Mouse (Mus musculus): ENCODE data around the gene Riok2.
"Not testable (repeated sequence)": the region's sequence is repeated elsewhere in the genome, so short reads cannot be mapped to it uniquely, and the experiment has no call there.

Gene Riok2

GRCm38 (mm10) chr17:17373918-17374910, at the start of gene Riok2:
Gene Riok2 (plus strand): TSS chr17:17374309.
- peak; percentile 87 to 92 for DNase-seq (ENCODE audit: low spot score in 2 of 2)

- not testable (repeated sequence) for DNase-seq (ENCODE audit: low spot score in 2 of 2)
Measured at GRCm38 (mm10) chr17:17326022-17326421, 48.1 kb upstream of the Riok2 start.

GRCm38 (mm10) chr17:17326636-17327035, 47.5 kb upstream of the Riok2 start:
- DNase-seq (ENCODE audit: low spot score in 2 of 2): no peak

DNA sequence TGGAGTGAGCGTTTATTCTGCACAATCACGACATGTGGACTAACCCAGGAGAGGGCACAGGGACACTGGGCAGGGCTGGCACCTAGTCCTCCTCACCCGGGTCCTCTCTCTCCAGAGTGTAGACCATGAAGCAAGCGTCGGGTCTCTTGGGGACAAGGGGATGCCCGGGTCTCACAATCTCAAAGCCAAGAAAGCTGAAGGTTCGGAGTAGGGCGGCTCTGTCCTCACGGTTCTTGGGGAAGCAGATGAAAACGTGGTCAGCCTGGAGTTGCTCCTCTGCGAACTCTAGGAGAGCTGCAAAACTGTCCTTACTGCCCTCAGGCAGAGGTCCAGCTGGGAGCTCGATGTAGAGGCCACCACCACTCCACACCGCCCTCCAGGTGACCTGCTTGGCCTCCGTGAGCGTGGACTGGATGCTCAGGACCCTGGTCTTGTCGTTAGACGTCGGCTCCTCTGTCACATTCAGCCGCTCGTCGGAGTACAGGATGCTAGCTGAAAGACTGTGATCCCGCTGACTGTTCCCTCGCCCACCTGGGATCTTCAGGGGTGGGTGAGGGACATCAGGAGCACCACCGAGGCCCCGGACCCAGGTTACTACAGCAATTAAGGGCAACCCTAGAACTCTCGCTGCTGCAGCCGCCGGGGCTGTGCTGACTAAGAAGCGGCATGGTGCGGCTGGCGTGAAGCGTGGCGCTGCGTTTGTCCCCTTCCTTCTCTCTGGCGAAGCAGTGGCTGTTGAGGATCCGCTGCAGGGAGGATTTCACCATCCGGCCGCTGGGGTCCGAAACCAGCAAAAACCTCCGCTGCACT, 28.5 kb upstream of the Riok2 start:
- DNase-seq (ENCODE audit: low spot score in 2 of 2): not testable (repeated sequence)

DNA sequence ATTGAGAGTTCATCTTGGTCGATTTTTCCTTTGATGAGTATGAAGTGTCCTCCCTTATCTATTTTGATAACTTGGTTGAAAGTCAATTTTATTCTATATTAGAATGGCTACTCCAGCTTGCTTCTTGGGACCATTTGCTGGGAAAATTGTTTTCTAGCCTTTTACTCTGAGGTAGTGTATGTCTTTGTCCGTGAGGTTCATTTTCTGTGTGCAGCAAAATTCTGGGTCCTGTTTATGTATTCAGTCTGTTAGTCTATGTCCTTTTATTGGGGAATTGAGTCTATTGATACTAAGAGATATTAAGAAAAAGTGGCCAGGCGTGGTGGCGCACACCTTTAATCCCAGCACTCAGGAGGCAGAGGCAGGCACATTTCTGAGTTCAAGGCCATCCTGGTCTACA, 27.8 kb upstream of the Riok2 start:
- not testable (repeated sequence) for DNase-seq (ENCODE audit: low spot score in 2 of 2)

GRCm38 (mm10) chr17:17373550-17373917, 575 bp upstream of the Riok2 start:
- no peak for DNase-seq (ENCODE audit: low spot score in 2 of 2)

DNA sequence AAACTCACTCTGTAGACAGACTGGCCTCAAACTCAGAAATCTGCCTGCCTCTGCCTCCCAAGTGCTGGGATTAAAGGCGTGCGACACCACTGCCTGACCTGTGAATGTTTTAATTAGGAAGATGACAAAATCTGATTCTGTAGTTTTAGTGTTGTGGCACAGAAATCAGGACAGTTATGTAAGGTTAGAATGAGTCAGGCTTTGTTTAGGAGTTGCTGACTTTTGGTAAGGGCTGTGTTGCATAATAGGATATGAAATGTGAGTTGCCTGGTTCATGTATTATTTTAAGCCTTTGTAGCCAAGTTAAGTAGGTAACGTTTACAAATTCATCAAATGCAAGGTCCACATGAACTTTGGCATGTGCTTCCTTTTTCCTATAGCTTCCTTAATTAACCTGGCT, 1.5 kb downstream of the Riok2 start:
- DNase-seq (ENCODE audit: low spot score in 2 of 2): no peak

GRCm38 (mm10) chr17:17383703-17384102, 9.6 kb downstream of the Riok2 start:
- no peak for DNase-seq (ENCODE audit: low spot score in 2 of 2)

DNA sequence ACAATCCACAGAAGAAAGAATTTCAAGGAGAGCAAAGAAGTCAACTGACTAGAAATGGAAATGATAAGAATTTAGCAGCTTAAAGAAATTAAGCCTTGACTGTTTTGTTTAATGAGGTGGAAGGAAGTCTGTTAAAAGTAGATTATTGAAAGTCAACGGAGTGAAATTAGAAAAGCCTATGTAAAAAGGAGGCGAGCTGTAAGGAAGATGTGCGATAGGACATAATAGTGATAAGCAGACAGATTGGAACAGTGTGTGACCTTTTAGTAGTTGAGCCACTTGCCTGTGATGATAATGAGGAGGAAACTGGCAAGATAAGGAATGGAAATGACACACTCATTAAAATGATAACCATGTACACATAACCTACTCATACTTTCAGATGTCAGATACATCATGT, 10.4 kb downstream of the Riok2 start:
- DNase-seq (ENCODE audit: low spot score in 2 of 2): no peak

- no peak for DNase-seq (ENCODE audit: low spot score in 2 of 2)
Measured at GRCm38 (mm10) chr17:17386117-17386516, 12.0 kb downstream of the Riok2 start.

- no peak for DNase-seq (ENCODE audit: low spot score in 2 of 2)
Measured at GRCm38 (mm10) chr17:17391823-17392222, 17.7 kb downstream of the Riok2 start.

DNA sequence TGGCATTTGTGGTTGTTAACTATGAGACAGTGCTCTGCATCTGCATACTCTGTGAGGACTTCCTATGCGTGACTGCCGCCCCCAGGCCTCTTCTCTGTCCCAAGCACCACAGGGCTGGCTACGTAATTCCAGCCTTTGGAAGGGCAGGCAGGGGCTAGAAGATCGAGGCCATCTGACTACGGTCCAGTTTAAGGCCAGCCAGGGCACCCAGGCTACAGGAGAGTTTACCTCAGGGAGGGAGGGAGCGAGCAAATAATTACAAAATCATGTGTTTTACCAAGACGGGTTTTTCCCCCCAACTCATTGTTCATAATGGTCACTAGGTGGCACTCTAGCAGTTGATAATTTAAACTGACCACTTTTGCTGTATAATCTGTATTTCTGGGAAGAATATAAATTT, 18.8 kb downstream of the Riok2 start:
- DNase-seq (ENCODE audit: low spot score in 2 of 2): no peak

DNA sequence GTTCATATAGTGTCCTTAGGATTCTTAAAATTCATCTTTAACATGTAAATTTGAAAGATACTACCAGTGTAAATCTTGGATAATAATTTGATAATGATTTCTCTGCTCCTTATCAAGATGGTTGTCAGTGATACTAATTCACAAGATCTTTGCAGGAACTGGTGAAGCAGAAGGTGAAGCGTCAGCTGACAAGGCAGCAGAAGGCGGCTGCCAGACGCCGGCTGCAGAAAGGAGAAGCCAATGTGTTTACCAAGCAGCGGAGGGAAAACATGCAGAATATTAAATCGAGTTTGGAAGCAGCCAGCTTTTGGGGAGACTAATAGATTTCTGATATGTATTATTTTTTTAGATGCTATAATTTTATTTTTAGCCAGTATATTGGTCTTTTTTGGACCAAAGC, 19.2 kb downstream of the Riok2 start:
- no peak for DNase-seq (ENCODE audit: low spot score in 2 of 2)

GRCm38 (mm10) chr17:17394336-17394735, 20.2 kb downstream of the Riok2 start:
- DNase-seq (ENCODE audit: low spot score in 2 of 2): peak; percentile 65 to 79

- no peak for DNase-seq (ENCODE audit: low spot score in 2 of 2)
Measured at GRCm38 (mm10) chr17:17396869-17397268, 22.8 kb downstream of the Riok2 start.

GRCm38 (mm10) chr17:17398664-17399063, 24.6 kb downstream of the Riok2 start:
- DNase-seq (ENCODE audit: low spot score in 2 of 2): no peak

DNA sequence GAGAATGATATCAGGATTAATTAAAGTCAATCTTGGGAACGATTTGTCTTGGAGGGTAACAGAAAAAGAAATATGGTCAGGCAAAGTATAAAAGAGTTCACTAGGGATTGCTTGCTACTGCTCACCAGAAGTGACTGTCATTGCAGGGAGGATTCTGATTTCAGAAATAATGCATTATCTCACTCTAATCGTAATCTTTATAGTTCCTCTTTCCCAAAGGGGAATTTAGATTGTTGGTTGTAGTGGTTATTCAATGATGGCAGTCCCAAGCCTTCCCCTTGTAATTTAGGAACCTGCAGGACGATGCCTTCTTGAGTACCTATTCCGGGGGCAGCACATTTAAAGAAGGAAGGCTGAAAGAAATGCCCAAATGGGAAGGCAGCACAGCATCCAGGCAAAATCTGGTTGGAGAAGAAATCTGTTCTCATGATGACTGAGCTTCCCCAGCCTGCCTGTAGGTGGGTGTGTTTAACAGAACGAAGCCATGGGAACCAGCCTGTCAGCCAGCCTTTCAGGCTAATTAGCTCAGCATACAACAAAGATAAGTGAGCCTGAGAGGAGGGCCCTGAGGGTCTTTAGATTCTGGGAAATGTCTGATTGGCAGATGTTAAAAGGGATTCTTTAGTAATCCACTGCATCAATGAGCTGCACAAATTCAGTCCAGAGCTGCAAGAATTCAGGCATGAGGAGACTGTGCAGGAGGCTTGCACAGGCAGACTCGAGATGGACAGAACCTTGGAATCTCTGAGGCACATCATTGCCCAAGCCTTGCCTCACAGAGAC, 28.3 kb downstream of the Riok2 start, which contains the start of gene Lix1:
Lix1 (plus strand) TSS at position 451 of the 783 bp plus-strand sequence.
- DNase-seq (ENCODE audit: low spot score in 2 of 2): peak; percentile 73 to 82

GRCm38 (mm10) chr17:17403038-17403437, 28.9 kb downstream of the Riok2 start:
- DNase-seq (ENCODE audit: low spot score in 2 of 2): peak in 1 of 2 experiments; percentile 11

GRCm38 (mm10) chr17:17403578-17404112, 29.5 kb downstream of the Riok2 start:
- no peak for DNase-seq (ENCODE audit: low spot score in 2 of 2)

- DNase-seq (ENCODE audit: low spot score in 2 of 2): peak in 1 of 2 experiments; percentile 36
Measured at GRCm38 (mm10) chr17:17404811-17405544, 30.9 kb downstream of the Riok2 start.

- no peak for DNase-seq (ENCODE audit: low spot score in 2 of 2)
Measured at GRCm38 (mm10) chr17:17405606-17406005, 31.5 kb downstream of the Riok2 start.
